Mouse (Mus musculus): ENCODE measurements around the gene Capn11.
A peak's percentile ranks its signal among the peaks of the same experiment; 100 is the strongest.

Gene Capn11

GRCm38 (mm10) chr17:45598891-45599290, 60.2 kb downstream of the Capn11 start:
- DNase-seq (ENCODE audit: low spot score in 2 of 2): no peak

DNA sequence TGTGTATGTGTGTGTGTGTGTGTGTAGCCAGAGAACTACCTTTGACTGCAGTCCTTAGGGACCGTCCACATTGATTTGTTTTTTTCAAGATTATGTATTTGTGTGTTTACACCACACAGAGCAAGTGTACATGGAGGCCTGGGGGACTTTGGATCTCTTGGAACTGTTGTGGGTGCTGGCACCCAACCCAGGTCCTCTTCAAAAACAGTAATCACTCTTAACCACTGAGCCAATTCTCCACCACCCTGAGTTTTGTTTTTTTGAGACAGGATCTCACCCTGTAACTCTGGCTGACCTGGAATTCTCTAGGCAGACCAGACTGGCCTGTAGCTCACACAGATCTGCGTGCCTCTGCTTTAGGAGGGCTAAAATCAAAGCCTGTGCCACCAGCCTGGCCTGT, 60.7 kb downstream of the Capn11 start:
- DNase-seq (ENCODE audit: low spot score in 2 of 2): no peak

GRCm38 (mm10) chr17:45597787-45598186, 61.3 kb downstream of the Capn11 start:
- DNase-seq (ENCODE audit: low spot score in 2 of 2): no peak

DNA sequence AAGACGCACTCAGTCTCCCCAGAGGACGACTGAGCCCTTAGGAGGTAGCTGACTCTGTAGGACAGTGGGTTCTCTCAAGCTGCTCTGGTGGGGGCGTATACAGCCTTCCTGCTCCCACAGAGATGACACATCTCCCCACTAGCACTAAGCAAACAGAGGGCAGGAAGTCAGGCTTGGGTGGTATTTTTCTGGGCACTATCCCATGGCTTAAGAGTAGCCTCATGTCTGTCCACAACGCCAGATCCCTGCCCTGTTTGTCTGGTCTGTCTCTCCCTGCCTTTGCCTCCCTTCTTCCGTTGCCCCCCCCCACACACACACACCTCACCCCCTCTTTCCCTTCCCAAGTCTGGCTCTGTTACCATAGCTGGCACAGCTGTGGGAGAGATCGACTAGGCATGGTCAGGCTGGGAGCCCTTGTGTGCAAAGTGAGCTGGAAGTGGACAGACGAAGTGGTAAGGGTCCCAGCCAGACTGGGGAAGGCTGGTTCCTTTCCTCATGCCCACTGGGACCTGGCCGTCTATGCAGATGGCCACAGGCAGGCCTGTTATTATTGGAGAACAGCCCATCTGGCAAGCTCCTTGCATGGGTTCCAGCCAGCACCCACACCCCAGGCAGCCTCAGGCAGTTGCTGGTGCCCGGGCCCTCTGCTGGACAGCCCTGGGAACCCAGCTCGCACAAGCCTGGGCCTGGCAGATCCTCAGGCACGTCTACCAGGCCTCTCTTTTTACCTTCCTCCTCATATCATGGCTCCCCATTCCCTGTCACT, 62.3 kb downstream of the Capn11 start:
- peak in 1 of 2 experiments; percentile 59 for DNase-seq (ENCODE audit: low spot score in 2 of 2)

GRCm38 (mm10) chr17:45595736-45596390, 63.3 kb downstream of the Capn11 start:
- DNase-seq (ENCODE audit: low spot score in 2 of 2): no peak

DNA sequence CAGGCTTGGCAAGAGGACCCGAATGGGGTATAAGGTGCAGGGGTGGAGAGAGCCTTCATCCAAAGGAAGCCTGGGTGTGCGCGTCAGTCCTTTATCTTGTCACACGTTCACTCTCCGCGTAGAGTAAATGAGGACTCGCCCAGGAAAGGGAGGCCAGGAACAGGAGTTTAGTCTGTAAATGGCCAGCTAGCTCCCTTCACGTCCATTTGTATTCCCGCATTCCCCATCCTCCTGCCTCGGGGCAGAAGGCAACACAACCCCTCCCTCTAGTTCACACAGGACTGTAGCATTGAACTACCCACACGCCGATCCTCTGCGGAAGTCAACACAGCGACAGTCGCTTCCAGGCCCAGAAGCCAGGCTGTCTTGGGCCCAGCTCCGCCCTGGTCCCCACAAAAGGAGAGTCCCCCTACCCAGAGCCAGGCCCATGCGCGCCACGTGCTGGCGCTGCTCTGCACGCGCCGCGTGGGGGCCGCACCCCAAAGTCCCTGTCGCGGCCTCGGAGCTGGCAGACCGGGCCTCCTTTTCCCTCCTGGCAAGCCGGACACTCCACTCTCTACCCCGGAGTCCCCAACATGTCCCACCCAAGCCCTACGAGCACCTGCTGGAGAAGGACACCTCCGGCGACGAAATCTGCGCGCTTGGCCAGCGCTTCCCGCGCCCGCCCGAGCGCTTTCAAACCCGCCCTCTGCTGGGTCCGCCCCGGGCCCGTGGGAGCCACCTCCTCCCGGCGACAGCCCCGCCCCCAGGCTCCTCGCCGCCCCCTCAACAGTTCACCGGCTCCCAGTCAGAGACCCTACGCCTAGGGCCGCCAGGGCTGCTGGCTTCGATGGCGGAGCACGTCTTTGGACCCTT, 64.0 kb downstream of the Capn11 start:
- peak in 1 of 2 experiments; percentile 72 for DNase-seq (ENCODE audit: low spot score in 2 of 2)

DNA sequence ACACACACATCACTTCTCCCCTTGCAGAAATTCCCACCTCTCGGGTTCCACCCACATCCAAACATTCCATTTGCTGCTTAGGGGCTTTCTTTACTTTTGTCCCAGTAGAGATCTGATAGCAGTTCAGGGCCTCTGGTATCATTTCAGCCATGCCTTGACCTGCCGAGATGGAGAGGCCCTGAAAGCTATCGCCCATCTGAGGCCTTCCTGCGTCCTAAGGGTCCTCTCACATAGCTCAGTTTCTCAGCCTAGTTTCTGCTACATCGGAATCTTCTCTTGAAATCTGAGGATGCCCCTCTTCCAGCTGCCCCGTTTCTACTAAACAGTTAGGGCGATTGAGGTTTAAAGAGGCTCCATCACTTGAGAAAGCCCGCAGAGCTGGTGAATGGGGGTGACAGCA, 64.9 kb downstream of the Capn11 start:
- no peak for DNase-seq (ENCODE audit: low spot score in 2 of 2)

- no peak for DNase-seq (ENCODE audit: low spot score in 2 of 2)
Observed at GRCm38 (mm10) chr17:45593479-45593878, 65.6 kb downstream of the Capn11 start.

GRCm38 (mm10) chr17:45592606-45593431, 66.3 kb downstream of the Capn11 start:
- no peak for DNase-seq (ENCODE audit: low spot score in 2 of 2)

GRCm38 (mm10) chr17:45591701-45592605, 67.2 kb downstream of the Capn11 start:
- no peak for DNase-seq (ENCODE audit: low spot score in 2 of 2)

GRCm38 (mm10) chr17:45590410-45590809, 68.7 kb downstream of the Capn11 start:
- no peak for DNase-seq (ENCODE audit: low spot score in 2 of 2)

GRCm38 (mm10) chr17:45589844-45590243, 69.3 kb downstream of the Capn11 start:
- no peak for DNase-seq (ENCODE audit: low spot score in 2 of 2)

DNA sequence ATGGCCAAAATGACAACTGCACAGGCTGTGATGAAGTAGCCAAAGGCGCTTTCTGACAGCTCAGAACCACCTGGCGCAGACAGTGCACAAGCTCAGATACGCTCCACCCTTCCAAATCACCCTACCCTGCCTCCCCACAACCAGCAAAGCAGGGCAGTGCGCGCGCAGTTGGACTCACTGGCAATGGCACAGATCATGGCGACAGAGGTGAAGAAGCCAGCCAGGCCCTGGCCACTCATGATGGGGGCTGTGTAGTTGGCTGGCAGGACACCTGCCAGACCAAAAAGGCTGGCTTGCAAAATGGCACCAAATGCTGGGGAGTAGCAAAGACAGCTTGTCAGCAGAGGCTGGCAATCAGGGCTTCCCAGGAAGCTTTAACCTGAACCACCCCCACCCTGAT, 69.9 kb downstream of the Capn11 start:
- no peak for DNase-seq (ENCODE audit: low spot score in 2 of 2)

GRCm38 (mm10) chr17:45588370-45588769, 70.8 kb downstream of the Capn11 start:
- no peak for DNase-seq (ENCODE audit: low spot score in 2 of 2)

DNA sequence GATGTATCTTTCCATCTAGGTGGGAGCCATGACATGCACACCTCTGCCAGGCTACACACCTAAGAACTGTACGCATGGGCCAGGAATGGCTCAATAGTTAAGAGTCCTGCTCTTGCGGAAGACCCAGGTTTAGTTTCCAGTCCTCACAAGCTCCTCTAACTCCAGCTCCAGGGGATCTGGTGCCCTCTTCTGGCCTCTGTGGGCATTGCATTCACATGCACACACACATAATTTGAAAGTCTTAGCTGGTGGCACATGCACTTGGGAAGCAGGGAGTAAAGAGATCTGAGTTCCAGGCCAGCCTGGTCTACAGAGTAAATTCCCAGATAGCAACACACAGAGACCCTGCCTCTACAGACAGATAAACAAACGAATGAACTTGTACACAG, 72.7 kb downstream of the Capn11 start:
- DNase-seq (ENCODE audit: low spot score in 2 of 2): no peak

DNA sequence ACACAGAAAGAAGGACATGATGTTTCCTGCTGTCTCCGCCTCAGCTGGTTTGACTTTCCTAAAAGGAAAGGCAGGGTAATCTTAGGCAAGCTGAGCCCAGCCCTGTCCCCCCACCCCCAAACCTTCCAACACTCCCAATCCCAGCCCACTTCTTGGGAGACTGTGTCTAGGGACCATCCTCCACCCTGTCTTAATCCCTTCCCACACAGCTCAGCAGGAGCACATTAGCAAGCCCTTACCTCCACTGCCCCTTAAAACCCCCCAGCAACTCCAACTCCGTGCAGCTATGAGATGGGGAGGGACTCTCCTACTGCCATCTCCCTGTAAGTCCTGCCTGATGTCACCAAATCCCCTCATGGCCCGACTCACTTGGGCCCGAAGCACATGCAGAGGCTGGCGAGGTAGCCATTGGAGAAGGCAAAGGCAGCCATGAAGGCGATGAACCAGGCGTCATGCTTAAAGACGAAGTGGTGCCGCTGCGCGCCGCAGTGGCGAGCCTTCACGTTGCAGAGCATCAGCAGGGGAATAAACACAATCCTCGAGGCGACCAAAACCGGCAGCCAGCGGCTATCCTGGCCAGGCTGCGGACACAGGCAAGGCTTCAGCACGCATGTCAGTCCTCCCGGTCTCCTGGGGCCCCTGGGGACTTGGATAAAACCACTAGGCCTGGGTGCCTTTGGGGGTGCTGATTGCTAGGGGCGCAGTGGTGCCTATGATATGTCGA, 73.2 kb downstream of the Capn11 start:
- no peak for DNase-seq (ENCODE audit: low spot score in 2 of 2)

DNA sequence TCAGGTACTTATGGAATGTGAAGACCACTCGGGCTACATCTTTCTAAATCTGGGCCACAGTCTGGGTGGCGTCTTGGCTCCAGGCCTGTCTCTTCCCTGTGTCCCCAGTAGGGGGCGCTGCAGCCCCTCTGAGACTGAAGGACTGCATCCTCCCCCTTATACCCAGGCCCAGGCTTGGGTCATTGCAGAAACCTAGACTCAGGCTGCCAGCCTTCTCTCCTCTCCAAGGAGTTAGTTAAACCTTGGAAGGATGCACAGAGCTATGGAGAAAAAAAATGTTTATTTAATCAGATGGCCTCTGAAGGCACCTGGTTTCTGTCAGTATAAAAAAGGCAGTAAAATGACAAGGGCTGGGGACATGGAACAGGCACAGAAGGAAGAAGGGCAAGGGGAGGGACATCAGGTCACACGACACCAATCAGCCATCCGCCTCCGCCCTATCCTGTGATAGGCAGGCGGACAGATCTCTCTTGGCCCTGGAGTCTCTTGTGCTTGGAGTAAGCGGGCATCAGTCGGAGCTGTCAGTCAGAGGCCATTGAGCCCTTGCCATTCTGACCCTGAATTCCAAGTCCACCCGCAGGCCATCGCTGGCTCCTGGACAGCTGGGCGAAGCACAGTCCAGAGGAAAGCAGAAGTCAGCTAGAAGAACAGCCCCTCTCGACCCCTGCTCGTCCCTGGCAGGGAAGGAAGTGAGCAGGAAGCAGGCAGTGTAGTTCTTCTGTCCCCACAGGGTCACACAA, 74.0 kb downstream of the Capn11 start:
- DNase-seq (ENCODE audit: low spot score in 2 of 2): peak in 1 of 2 experiments; percentile 56

DNA sequence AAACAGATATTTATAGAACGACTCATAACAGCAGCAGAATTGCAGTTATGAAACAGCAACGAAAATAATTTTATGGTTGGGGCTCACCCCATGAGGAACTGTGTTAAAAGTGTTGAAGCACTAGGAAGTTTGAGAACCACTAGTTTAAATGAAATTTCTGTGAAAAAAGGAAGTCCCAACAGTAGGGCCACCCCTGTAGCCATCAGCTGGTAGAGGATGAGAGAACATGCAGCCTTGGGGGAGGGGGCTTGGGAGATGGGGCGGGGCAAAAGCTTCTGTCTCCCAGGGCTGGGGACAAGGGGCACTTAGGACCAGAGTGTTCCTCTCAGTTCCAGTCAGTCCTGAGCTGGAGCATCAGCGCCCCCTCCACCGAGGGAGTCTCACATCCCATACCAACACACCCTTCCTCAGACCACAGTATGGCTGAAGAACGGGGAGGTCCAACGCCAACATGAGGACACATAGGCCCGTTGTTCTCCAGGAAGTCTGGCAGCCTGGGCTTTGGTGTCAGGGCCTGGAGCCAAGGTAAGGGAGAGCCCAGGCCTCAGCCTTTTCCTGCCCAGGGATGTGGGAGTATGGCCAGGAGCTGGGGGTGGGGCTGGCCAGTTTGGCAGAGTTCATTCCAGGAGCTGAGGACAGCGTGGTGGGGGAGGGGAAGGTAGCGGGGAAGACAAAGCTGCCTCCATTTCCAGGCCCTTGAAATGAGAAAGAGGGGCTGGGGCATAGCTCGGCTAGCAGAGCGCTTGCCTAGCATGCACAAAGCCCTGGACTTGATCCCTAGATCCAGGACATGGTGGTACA, 74.8 kb downstream of the Capn11 start:
- peak in 1 of 2 experiments; percentile 59 for DNase-seq (ENCODE audit: low spot score in 2 of 2)

Measured in urinary bladder, adult 18-20 months (tissue).